Mouse (Mus musculus) ES-E14 (cell line): ENCODE data around the gene Pgf. TPM values are rescaled to one million over a fixed set of nuclear protein-coding genes. Genes with fewer than 3 reads are reported as not detected.

Experiments used
- DNase-seq: peaks from one replicate; pipeline ENCODE4 v3.0.0-alpha.2; 2013; ENCODE audit warnings: low read depth, low spot score
- H3K27ac ChIP-seq: 2 replicates; pipeline ENCODE4 v1.5.1; 2012; ENCODE audit warnings: low read depth, mild to moderate bottlenecking, low read length, moderate library complexity, mixed read lengths; ENCODE audit not compliant: poor library complexity, insufficient read depth, severe bottlenecking
- H3K36me3 ChIP-seq: 2 replicates; pipeline ENCODE4 v1.6.1; 2012; ENCODE audit warnings: mild to moderate bottlenecking, low read length, moderate library complexity, mixed read lengths; ENCODE audit not compliant: control insufficient read depth, poor library complexity, insufficient read depth, severe bottlenecking
- H3K4me1 ChIP-seq, 2 experiments: fragments of 150-350 bp in 1 of 2; sonication (generic) in 1 of 2; 2 replicates each; pipeline ENCODE4 v1.6.1; 2012; ENCODE audit warnings: low read length in 2 of 2, mild to moderate bottlenecking in 1 of 2, mixed read lengths in 1 of 2; ENCODE audit not compliant: control insufficient read depth in 2 of 2, insufficient read depth in 2 of 2, poor library complexity in 1 of 2
- H3K4me3 ChIP-seq, 2 experiments: fragments of 150-350 bp in 1 of 2; sonication (generic) in 1 of 2; 2 replicates each; pipeline ENCODE4 v1.5.1; 2012; ENCODE audit warnings: low read length in 2 of 2, low read depth in 1 of 2, mild to moderate bottlenecking in 1 of 2, mixed read lengths in 1 of 2; ENCODE audit not compliant: insufficient read depth in 1 of 2, poor library complexity in 1 of 2, severe bottlenecking in 1 of 2
- H3K9ac ChIP-seq: 2 replicates; pipeline ENCODE4 v1.6.1; 2012; ENCODE audit warnings: low read depth, mild to moderate bottlenecking, low read length, mixed read lengths; ENCODE audit not compliant: poor library complexity, insufficient read depth, severe bottlenecking
- H3K9me3 ChIP-seq: fragments of 150-350 bp; sonication (generic); 2 replicates; pipeline ENCODE4 v1.6.1; 2012; ENCODE audit warnings: low read depth, mild to moderate bottlenecking, low read length; ENCODE audit not compliant: control insufficient read depth, insufficient read depth
- CHD2 ChIP-seq: IDR thresholded peaks from 2 replicates; pipeline ENCODE4 v1.6.1; 2014; ENCODE audit warnings: mild to moderate bottlenecking, low read depth, low read length, inconsistent platforms
- HCFC1 ChIP-seq: IDR thresholded peaks from 2 replicates; pipeline ENCODE4 v1.6.1; 2012; ENCODE audit warnings: low read length, inconsistent platforms, borderline replicate concordance; ENCODE audit not compliant: insufficient read depth
- MAFK ChIP-seq: IDR thresholded peaks from 2 replicates; pipeline ENCODE4 v1.6.1; 2014; ENCODE audit warnings: mild to moderate bottlenecking, low read depth, low read length, inconsistent platforms; ENCODE audit not compliant: insufficient read depth
- ZC3H11A ChIP-seq: IDR thresholded peaks from 2 replicates; pipeline ENCODE4 v1.6.1; 2012; ENCODE audit warnings: low read depth, mild to moderate bottlenecking, inconsistent platforms, low read length, borderline replicate concordance
- ZNF384 ChIP-seq: IDR thresholded peaks from 2 replicates; pipeline ENCODE4 v1.6.1; 2012; ENCODE audit warnings: low read depth, low read length, inconsistent platforms
- in situ Hi-C, 2 experiments: fragments of 600-800 bp; cut with MboI; formaldehyde crosslinking; loops; one replicate each; pipeline ENCODE4 v1.15.1; 2025; ENCODE audit warnings: low sequenced_read_pairs in 2 of 2, inconsistent platforms in 1 of 2; ENCODE audit not compliant: unreplicated experiment in 2 of 2
- total RNA-seq: library from RNA; depleted of rRNA; stranded (reverse); fragments of 300-350 nt; gene quantifications from 2 replicates; pipeline ENCODE4 v1.2.3, GENCODE M21; 2012

Gene Pgf
- total RNA-seq, 1 experiment, result 6.9 TPM

DNA sequence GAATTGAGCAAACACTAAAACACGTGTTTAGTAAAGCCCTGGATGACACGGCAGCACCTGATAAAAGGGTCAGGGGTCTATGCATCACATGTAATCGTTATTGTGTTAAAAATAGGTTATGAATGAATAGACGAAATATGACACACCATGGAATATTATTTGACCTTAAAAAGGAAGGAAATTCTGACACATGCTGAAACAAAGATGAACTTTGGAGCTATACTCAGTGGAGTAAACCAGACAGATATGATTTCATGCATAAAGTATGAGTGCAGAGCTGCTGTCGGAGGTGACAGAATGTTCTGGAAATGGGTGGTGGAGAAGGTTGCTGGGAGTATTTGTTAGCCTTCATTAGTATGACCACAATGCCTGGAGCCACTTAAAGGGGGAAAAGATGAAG lies 26.1 kb upstream of the Pgf start:
- Histone ChIP-seq H3K9ac (no peak overlapping the region), H3K36me3 (no peaks in the 10 kb centered on the region), H3K4me1 (peaks cover 0 to 7% of the 10 kb centered on the region in 2 experiments; a peak in 1 of 4 replicates), H3K9me3 (no peaks in the 10 kb centered on the region), H3K27ac (no peak overlapping the region), H3K4me3 (no peak overlapping the region)
- TF ChIP-seq ZNF384 (no peak), CHD2 (no peak), HCFC1 (no peak), MAFK (no peak), ZC3H11A (no peak)
- in situ Hi-C loops, result no loop called here
- DNase-seq, result no peak

DNA sequence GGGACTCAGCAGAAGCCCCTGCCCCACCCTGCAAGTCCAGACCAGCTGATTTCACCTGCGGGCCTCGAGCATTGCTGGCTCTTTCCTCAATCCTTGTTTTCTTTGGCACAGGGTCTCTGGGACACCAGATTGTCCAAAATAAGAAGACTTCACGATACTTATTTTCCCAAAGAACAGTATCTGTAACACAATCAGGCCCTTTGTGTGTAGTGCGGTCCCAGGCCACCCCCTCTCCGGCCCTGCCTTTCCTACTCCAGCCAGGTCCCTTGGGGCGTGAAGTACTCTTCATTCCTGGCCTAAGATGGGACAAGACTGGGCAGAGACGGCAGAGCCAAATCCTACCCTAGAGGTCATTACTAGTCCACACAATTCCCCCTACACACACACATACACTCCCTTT lies 24.6 kb upstream of the Pgf start:
- in situ Hi-C loops, result no loop called here
- Histone ChIP-seq H3K9ac (no peak overlapping the region), H3K36me3 (no peaks in the 10 kb centered on the region), H3K27ac (no peak overlapping the region), H3K9me3 (no peaks in the 10 kb centered on the region), H3K4me1 (peaks cover 0 to 7% of the 10 kb centered on the region in 2 experiments; a peak in 1 of 4 replicates), H3K4me3 (no peak overlapping the region)
- TF ChIP-seq MAFK, result no peak
- no peak for TF ChIP-seq CHD2
- TF ChIP-seq ZC3H11A, result no peak
- no peak for TF ChIP-seq HCFC1
- TF ChIP-seq ZNF384, result no peak
- no peak for DNase-seq

DNA sequence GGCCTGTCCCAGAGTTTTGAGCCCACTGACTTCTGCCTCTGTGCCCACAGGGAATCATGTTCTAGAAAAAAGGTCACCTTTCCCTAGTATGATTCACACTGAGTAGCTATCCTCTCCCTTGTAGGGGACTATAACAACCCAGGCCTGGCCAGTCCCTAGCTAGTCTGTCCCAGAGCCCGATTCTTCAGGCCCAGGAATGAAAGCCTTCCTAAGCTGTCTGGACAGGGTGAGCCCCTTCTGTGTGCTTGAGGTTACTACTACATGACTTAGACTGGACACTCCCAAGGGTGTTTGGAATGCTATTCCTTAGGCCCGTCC lies 24.2 kb upstream of the Pgf start:
- in situ Hi-C loops, result no loop called here
- no peak overlapping the region for H3K27ac ChIP-seq
- TF ChIP-seq MAFK (no peak), ZNF384 (no peak), CHD2 (no peak), ZC3H11A (no peak), HCFC1 (no peak)
- H3K4me1 ChIP-seq, result peaks cover 0 to 7% of the 10 kb centered on the region in 2 experiments; a peak in 1 of 4 replicates
- no peak overlapping the region for H3K4me3 ChIP-seq
- no peaks in the 10 kb centered on the region for H3K9me3 ChIP-seq
- DNase-seq, result no peak
- H3K9ac ChIP-seq, result no peak overlapping the region
- H3K36me3 ChIP-seq, result no peaks in the 10 kb centered on the region

DNA sequence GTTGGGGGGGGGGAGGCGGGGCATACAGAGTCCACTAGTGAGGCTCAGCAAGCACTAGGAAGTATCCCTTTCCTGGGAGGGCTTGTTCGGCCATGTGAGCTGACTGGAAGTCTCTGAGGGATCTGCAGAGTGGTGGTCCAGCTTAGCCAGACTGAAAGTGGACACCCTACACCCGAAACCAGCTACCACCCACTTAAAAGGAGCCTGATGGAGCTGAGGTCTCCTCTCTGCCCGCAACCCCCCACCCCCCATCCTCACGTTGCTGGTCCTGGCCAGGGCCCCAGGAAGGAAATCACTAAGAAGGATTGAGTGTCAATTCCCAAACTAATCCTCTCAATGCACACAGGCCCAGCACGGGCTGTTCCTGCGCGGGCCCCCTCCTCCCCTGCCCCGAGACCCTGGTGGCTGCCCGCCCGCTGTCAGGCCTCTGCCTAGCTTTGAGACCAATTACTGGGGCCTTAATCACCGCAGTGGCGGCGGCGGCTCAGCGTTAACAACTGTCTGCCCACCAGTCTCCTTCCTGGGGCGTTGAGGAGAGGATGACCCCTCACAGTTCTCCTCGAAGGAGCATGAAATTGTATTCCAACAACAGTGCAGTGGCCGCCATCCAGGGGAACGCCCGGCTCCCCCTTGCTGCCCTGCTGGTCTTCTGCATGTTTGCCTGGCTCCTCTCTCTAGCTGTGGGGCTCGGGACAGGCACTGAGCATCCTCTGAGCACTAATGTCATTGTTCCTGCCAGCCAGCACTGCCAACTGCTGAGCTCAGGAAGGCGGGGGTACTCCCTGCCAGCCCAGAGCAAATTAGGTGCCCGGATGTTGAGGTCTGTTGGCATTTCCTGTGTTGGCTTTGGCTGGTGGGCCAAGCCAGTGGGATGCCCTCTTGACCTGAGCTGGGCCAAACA lies 23.6 kb upstream of the Pgf start:
- no peaks in the 10 kb centered on the region for H3K36me3 ChIP-seq
- H3K9me3 ChIP-seq, result no peaks in the 10 kb centered on the region
- DNase-seq, result no peak
- H3K4me3 ChIP-seq, result peak overlapping the region; percentile 10 to 36; a peak in 1 of 4 replicates
- peak overlapping the region; percentile 30; the same call in 1 of the 2 replicates for H3K9ac ChIP-seq
- no peak overlapping the region for H3K27ac ChIP-seq
- peaks cover 0 to 7% of the 10 kb centered on the region in 2 experiments; a peak in 1 of 4 replicates for H3K4me1 ChIP-seq
- TF ChIP-seq ZC3H11A, result no peak
- TF ChIP-seq CHD2, result no peak
- no peak for TF ChIP-seq MAFK
- no peak for TF ChIP-seq HCFC1
- no peak for TF ChIP-seq ZNF384
- in situ Hi-C loops, result no loop called here
